Mouse (Mus musculus): Measurements from ENCODE around the gene Rnf121.

DNA sequence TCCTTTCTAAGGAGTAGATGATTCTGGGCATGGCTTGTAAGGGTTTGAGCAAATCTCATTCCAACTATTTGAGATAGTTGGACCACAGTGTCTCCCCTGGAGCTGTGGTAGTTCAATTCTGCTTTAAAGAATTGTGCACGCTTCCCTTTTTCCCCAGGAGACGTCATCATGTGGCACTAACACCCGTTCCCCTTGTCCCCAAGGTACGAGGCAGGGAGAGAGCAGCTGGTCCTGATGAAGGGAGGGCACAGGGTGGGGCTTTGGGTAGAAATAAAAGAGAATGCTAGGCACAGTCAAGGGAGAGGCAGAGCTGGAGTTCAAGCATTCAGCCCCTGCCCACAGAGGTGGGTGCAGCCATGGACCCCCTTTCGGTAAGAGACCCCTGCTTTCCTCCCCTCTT is 17.5 kb upstream of the Rnf121 start, which contains the start of gene Trpc2:
- TF ChIP-seq CTCF (IDR thresholded peaks at IDR 0.05; ENCODE audit: extremely low read depth, insufficient read depth, insufficient read length, insufficient replicate concordance) (no peak), POLR2A (IDR thresholded peaks at IDR 0.05; ENCODE audit: low read depth, low read length) (no peak)

All from spleen, adult 2 months (tissue).